Mouse (Mus musculus): Measurements from ENCODE around the gene BC048403.

- TF ChIP-seq MAX (IDR thresholded peaks at IDR 0.05; ENCODE audit: low read length), result no peak
- no peak for TF ChIP-seq NRF1 (IDR thresholded peaks at IDR 0.05; ENCODE audit: insufficient read depth, low read depth, low read length, poor library complexity, severe bottlenecking)
- no peak for TF ChIP-seq ZKSCAN1 (IDR thresholded peaks at IDR 0.05; ENCODE audit: low read depth, low read length)
- no peak for TF ChIP-seq USF1 (IDR thresholded peaks at IDR 0.05; ENCODE audit: low read depth, low read length)
- no peak for TF ChIP-seq POLR2A (IDR thresholded peaks at IDR 0.05; ENCODE audit: control insufficient read depth in 1 of 2, insufficient read depth in 1 of 2, low read depth in 1 of 2, low read length in 2 of 2, poor library complexity in 1 of 2)
- TF ChIP-seq CTCF (IDR thresholded peaks at IDR 0.05 in 2 of 3, conservative IDR thresholded peaks at IDR 0.05 in 1 of 3; ENCODE audit: control insufficient read depth in 1 of 3, insufficient read depth in 1 of 3, low read depth in 2 of 3, low read length in 3 of 3, poor library complexity in 1 of 3, severe bottlenecking in 1 of 3), result no peak
- no peak for TF ChIP-seq EP300 (IDR thresholded peaks at IDR 0.05; ENCODE audit: low read depth in 1 of 2, low read length in 2 of 2)
- TF ChIP-seq MAZ (IDR thresholded peaks at IDR 0.05; ENCODE audit: low read depth, low read length), result no peak
- TF ChIP-seq TCF12 (IDR thresholded peaks at IDR 0.05; ENCODE audit: low read depth, low read length), result no peak
- no peak for TF ChIP-seq MYB (IDR thresholded peaks at IDR 0.05; ENCODE audit: low read depth, low read length)
- no peak for TF ChIP-seq E2F4 (IDR thresholded peaks at IDR 0.05; ENCODE audit: borderline replicate concordance, low read depth, low read length)
- TF ChIP-seq ZC3H11A (IDR thresholded peaks at IDR 0.05; ENCODE audit: low read depth, low read length), result no peak
Measured at GRCm38 (mm10) chr10:121775990-121776389, 36.3 kb downstream of the BC048403 start.

Data from MEL (cell line).